Mouse (Mus musculus): ENCODE measurements at regions not wholly inside any gene's neighbourhood (a gene's known extent, or its start where the extent isn't known, plus 50 kb on each side); places are given as distances from the start of the nearest gene placed in this dataset.

DNA sequence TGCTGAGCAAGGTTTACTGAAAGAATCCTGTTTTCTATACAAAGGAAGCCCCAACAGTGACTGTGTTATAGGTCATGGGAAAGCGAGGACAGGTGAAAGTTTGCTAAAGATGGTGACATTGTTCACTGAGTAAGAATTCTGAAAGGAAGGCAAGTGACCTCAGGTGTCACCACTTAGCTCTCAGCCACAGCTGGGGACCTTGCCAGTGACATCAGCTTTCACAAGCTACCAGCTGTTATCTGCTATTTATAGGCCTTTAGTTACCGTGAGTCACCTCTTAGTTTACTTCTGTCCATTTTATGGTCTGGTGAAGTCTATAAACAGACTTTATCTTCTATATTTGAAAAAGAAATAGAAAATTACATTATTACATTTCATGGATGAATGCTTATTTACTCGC lies 65.4 kb upstream of the Mtpn start:
- TF ChIP-seq CTCF (IDR thresholded peaks at IDR 0.05; ENCODE audit: low read depth) = no peak
- TF ChIP-seq EP300 (IDR thresholded peaks at IDR 0.05; ENCODE audit: low read depth) = no peak
